Mouse (Mus musculus) small intestine, adult 2 months (tissue): ENCODE data around the gene Olfr1280.

Experiments
- CTCF ChIP-seq: fragments of 200-500 bp; IDR thresholded peaks from 2 replicates; pipeline ENCODE4 v1.5.1; 2012; ENCODE audit warnings: low read depth, mild to moderate bottlenecking, control low read depth, inconsistent platforms, low read length, moderate library complexity, mixed read lengths; ENCODE audit not compliant: insufficient replicate concordance, insufficient read length; ENCODE audit errors: extremely low read depth
- POLR2A ChIP-seq: fragments of 200-500 bp; IDR thresholded peaks from 2 replicates; pipeline ENCODE4 v1.6.1; 2012; ENCODE audit warnings: low read depth, mild to moderate bottlenecking, control low read depth, inconsistent platforms, low read length, moderate library complexity

- TF ChIP-seq CTCF (no peak), POLR2A (no peak)
Observed at GRCm38 (mm10) chr2:111313717-111314116, at the start of gene Olfr1280.
